In genomic region chr6:48591221-48591845, GRCm38 (mm10) we compare ENCODE assay signal across 18 mouse cellular contexts. TPM values are rescaled to one million over a fixed set of nuclear protein-coding genes. Genes with fewer than 3 reads are reported as not detected.
"Had no signal": no experiment of that assay in that cellular context is flagged by ENCODE, and none has a peak within 500 bp of the region (broad histone marks: within the 10 kb centered on the region; RNA-seq: fewer than 3 reads in every experiment).

No protein-coding gene starts in this region.

- H3K4me3 ChIP-seq: hindbrain, embryonic 13.5 days; limb, embryonic 12.5 days; lung, embryonic 15.5 days; midbrain, embryonic 15.5 days; neural tube, embryonic 13.5 days had no signal

- H3K27me3 ChIP-seq: hindbrain, embryonic 13.5 days; limb, embryonic 12.5 days; lung, embryonic 15.5 days; midbrain, embryonic 15.5 days; neural tube, embryonic 13.5 days had no signal

- H3K4me2 ChIP-seq: hindbrain, embryonic 13.5 days; limb, embryonic 12.5 days; lung, embryonic 15.5 days; midbrain, embryonic 15.5 days; neural tube, embryonic 13.5 days had no signal

- H3K27ac ChIP-seq: hindbrain, embryonic 13.5 days; hindbrain, postnatal 0 days; limb, embryonic 12.5 days; liver, embryonic 14.5 days; lung, embryonic 15.5 days; macrophage; midbrain, embryonic 15.5 days; neural tube, embryonic 13.5 days had no signal

- ATAC-seq: hindbrain, postnatal 0 days; midbrain, embryonic 15.5 days had no signal

- H3K9ac ChIP-seq: hindbrain, embryonic 13.5 days; limb, embryonic 12.5 days; liver, embryonic 14.5 days; lung, embryonic 15.5 days; midbrain, embryonic 15.5 days; neural tube, embryonic 13.5 days had no signal

- DNase-seq: layer of hippocampus, adult 9-11 months; layer of hippocampus, postnatal 36 days; lung, postnatal 14 days; retina, postnatal 1 day; right cerebral cortex, postnatal 4 days; spleen, adult 18-20 months; thymus, adult 18-20 months; thymus, postnatal 14 days had no signal

RNA-seq across cellular contexts. Expression of gene Gm45021, which starts 1.9 kb away (rescaled TPM):
- polyA plus RNA-seq: hindbrain, postnatal 0 days; intestine, embryonic 14.5 days; limb, embryonic 12.5 days; liver, embryonic 14.5 days; lung, embryonic 15.5 days; macrophage; midbrain, embryonic 15.5 days; neural tube, embryonic 13.5 days; stomach, embryonic 14.5 days had no signal

RNA-seq across cellular contexts. Expression of gene Gm44965, which starts 2.4 kb away (rescaled TPM):
- polyA plus RNA-seq: hindbrain, embryonic 13.5 days; intestine, embryonic 14.5 days; limb, embryonic 12.5 days; liver, embryonic 14.5 days; lung, embryonic 15.5 days; macrophage; midbrain, embryonic 15.5 days; neural tube, embryonic 13.5 days; stomach, embryonic 14.5 days had no signal

RNA-seq across cellular contexts. Expression of gene Rarres2, which starts 18.7 kb away (rescaled TPM):
- polyA plus RNA-seq: macrophage had no signal
